Mouse (Mus musculus) brain, adult 2 months (tissue): Measurements from ENCODE around the gene Slc2a3.
"Not testable (repeated sequence)": the region's sequence is repeated elsewhere in the genome, so short reads cannot be mapped to it uniquely, and the experiment has no call there.

Source experiments
- DNase-seq: peaks from one replicate; pipeline ENCODE4 v3.0.0; 2011; ENCODE audit warnings: low read depth, low spot score

The Slc2a3 gene

GRCm38 (mm10) chr6:122810022-122810614, 8.7 kb upstream of the Slc2a3 start:
- no peak for DNase-seq

- DNase-seq: peak; percentile 87
These were observed 3.0 kb upstream of the Slc2a3 start for GRCm38 (mm10) chr6:122804418-122804817.

GRCm38 (mm10) chr6:122801801-122802514, 518 bp upstream of the Slc2a3 start:
- peak; percentile 78 for DNase-seq

- DNase-seq: peak; percentile 86
These were observed 670 bp downstream of the Slc2a3 start for GRCm38 (mm10) chr6:122800640-122801300.

- DNase-seq: peak; percentile 73
These were observed 6.0 kb downstream of the Slc2a3 start for GRCm38 (mm10) chr6:122795254-122795935.

- peak; percentile 96 for DNase-seq
These were observed 15.2 kb downstream of the Slc2a3 start for GRCm38 (mm10) chr6:122786275-122786674.

GRCm38 (mm10) chr6:122784866-122785265, 16.6 kb downstream of the Slc2a3 start:
- DNase-seq: peak; percentile 76

GRCm38 (mm10) chr6:122782164-122782563, 19.3 kb downstream of the Slc2a3 start:
- DNase-seq: peak; percentile 89

GRCm38 (mm10) chr6:122781167-122781566, 20.3 kb downstream of the Slc2a3 start:
- no peak for DNase-seq

- no peak for DNase-seq
These were observed 21.5 kb downstream of the Slc2a3 start for GRCm38 (mm10) chr6:122779916-122780315.

GRCm38 (mm10) chr6:122776040-122776439, 25.4 kb downstream of the Slc2a3 start:
- DNase-seq: peak; percentile 54

GRCm38 (mm10) chr6:122774345-122774744, 27.1 kb downstream of the Slc2a3 start:
- no peak for DNase-seq

GRCm38 (mm10) chr6:122772701-122773100, 28.7 kb downstream of the Slc2a3 start:
- DNase-seq: no peak

GRCm38 (mm10) chr6:122770760-122771315, 30.6 kb downstream of the Slc2a3 start:
- DNase-seq: peak; percentile 85

- peak; percentile 89 for DNase-seq
These were observed 31.4 kb downstream of the Slc2a3 start for GRCm38 (mm10) chr6:122769771-122770759.

GRCm38 (mm10) chr6:122768256-122768655, 33.2 kb downstream of the Slc2a3 start:
- DNase-seq: peak; percentile 95

- not testable (repeated sequence) for DNase-seq
These were observed 34.4 kb downstream of the Slc2a3 start for GRCm38 (mm10) chr6:122767012-122767411.

GRCm38 (mm10) chr6:122766145-122766968, 35.1 kb downstream of the Slc2a3 start:
- no peak for DNase-seq

GRCm38 (mm10) chr6:122765298-122765956, 36.0 kb downstream of the Slc2a3 start:
- DNase-seq: no peak
